Mouse (Mus musculus): Measurements from ENCODE around the gene Kcnk3. TPM values are rescaled to one million over a fixed set of nuclear protein-coding genes. Genes with fewer than 3 reads are reported as not detected.
A peak's percentile ranks its signal among the peaks of the same experiment; 100 is the strongest.

Kcnk3 gene
- total and polyA plus RNA-seq, 2 experiments from 2014 or later = 12.7 to 23.2 TPM

DNA sequence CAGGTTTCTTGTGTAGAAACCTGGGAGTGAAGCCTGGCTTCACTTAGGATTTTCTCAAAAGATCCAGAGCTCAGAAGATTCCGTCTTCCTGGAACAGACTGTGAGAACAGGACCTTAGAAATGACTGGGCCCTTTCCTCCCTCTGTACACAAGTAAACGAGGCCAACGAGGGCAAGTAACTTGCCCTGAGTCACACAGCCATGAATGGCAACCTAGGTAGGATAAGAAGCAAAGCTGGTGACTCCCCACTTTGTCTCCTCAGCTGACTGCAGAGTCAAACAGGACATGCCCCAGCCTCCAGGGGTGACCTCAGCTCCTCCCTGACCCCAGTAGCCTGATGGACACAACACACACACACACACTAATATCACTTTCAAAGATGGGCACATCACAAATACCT, 37.4 kb downstream of the Kcnk3 start:
- no peak overlapping the region for H3K9ac ChIP-seq (replicated peaks; ENCODE audit: low read length)
- no peak overlapping the region for H3K27ac ChIP-seq
- peaks cover 13% of the 10 kb centered on the region; the same call in 1 of the 2 replicates for H3K4me1 ChIP-seq (ENCODE audit: insufficient read depth, low read length)
- H3K36me3 ChIP-seq (ENCODE audit: insufficient read depth, low read length) = no peaks in the 10 kb centered on the region
- H3K4me2 ChIP-seq (ENCODE audit: low read depth, low read length) = no peak overlapping the region
- 76% methylated on average over 3 of the region's 3 CpGs for WGBS
- H3K4me3 ChIP-seq (ENCODE audit: low read length) = no peak overlapping the region
- no peaks in the 10 kb centered on the region for H3K9me3 ChIP-seq (ENCODE audit: low read length)
- ATAC-seq = no peak
- DNase-seq (ENCODE audit: low spot score) = no peak
- H3K27me3 ChIP-seq (ENCODE audit: insufficient read depth, low read length) = peaks cover 12% of the 10 kb centered on the region; the same call in 1 of the 2 replicates
- no peak for TF ChIP-seq CTCF (IDR thresholded peaks at IDR 0.05; ENCODE audit: low read depth)

DNA sequence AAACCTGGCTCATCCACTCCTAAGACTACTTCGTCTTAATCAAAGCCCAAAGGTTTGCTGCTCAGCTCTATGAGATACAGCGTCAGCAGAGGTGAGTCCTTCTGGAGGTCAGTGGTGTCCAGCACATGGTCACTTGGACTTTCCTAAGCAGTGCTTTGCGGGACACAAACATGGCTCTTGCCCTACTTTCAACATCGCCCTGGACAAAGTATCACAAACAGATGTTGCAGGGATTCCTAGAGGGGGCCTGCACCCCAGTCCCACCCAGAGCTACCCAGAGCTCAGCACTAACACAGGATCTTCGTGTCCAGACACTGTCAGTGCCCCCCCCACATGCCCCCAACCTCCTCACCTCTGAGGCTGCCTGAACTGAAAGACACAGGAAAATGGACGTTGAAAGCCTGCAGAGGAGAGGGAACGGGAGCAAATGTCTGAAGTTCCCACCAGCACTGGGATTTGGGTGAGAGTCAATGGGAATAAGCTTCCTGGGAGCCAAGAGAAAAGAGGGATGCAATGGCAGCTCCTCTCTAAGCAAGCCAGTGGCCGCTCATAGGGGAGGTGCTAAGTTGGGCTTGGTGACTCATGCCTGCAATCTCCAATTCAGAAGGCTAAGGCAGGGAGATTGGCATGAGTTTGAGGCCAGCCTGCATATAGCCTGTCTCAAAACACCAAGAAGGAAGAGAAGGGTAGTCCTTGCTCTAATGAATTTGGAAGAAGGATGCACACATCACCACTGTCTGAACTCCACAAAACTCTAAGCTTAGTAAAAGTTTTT, 38.5 kb downstream of the Kcnk3 start:
- ATAC-seq = no peak

DNA sequence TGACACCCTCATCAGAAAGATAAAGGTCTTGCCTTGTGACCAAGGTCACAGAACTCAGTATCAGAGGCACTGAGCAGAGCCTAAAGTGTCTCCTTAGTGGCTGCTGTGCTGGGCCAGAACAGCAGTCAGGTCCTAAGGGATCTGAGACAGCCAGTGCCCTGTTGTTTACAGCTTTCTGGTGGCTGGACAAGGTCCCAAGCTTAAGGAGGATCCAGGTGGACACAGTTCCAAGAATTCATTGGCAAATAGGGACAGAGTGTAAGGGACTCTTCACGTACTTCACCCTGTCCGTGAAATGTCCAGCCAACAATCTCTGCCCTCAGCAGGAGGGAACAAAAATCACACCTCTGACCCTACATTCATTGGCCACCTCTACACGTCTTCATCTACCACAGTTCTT, 40.5 kb downstream of the Kcnk3 start:
- H3K4me1 ChIP-seq (ENCODE audit: insufficient read depth, low read length) = no peaks in the 10 kb centered on the region
- no peak overlapping the region for H3K4me3 ChIP-seq (ENCODE audit: low read length)
- H3K27me3 ChIP-seq (ENCODE audit: insufficient read depth, low read length) = no peaks in the 10 kb centered on the region
- no peak for ATAC-seq
- no peak overlapping the region for H3K27ac ChIP-seq
- TF ChIP-seq CTCF (IDR thresholded peaks at IDR 0.05; ENCODE audit: low read depth) = no peak
- DNase-seq (ENCODE audit: low spot score) = no peak
- no peaks in the 10 kb centered on the region for H3K36me3 ChIP-seq (ENCODE audit: insufficient read depth, low read length)
- H3K9ac ChIP-seq (replicated peaks; ENCODE audit: low read length) = no peak overlapping the region
- 74% methylated on average over 3 of the region's 3 CpGs for WGBS
- H3K4me2 ChIP-seq (ENCODE audit: low read depth, low read length) = no peak overlapping the region
- no peaks in the 10 kb centered on the region for H3K9me3 ChIP-seq (ENCODE audit: low read length)

More for the DNA sequence above, 38.5 kb downstream of the Kcnk3 start:
- no peaks in the 10 kb centered on the region for H3K9me3 ChIP-seq (ENCODE audit: low read length)
- DNase-seq (ENCODE audit: low spot score) = no peak
- no peak overlapping the region for H3K4me2 ChIP-seq (ENCODE audit: low read depth, low read length)
- no peak overlapping the region for H3K4me3 ChIP-seq (ENCODE audit: low read length)
- no peaks in the 10 kb centered on the region for H3K36me3 ChIP-seq (ENCODE audit: insufficient read depth, low read length)
- WGBS = 85% methylated on average over 8 of the region's 8 CpGs
- no peak overlapping the region for H3K9ac ChIP-seq (replicated peaks; ENCODE audit: low read length)
- H3K4me1 ChIP-seq (ENCODE audit: insufficient read depth, low read length) = peaks cover 13% of the 10 kb centered on the region; the same call in 1 of the 2 replicates
- no peak overlapping the region for H3K27ac ChIP-seq
- no peak for TF ChIP-seq CTCF (IDR thresholded peaks at IDR 0.05; ENCODE audit: low read depth)
- H3K27me3 ChIP-seq (ENCODE audit: insufficient read depth, low read length) = peaks cover 4% of the 10 kb centered on the region; the same call in 1 of the 2 replicates

DNA sequence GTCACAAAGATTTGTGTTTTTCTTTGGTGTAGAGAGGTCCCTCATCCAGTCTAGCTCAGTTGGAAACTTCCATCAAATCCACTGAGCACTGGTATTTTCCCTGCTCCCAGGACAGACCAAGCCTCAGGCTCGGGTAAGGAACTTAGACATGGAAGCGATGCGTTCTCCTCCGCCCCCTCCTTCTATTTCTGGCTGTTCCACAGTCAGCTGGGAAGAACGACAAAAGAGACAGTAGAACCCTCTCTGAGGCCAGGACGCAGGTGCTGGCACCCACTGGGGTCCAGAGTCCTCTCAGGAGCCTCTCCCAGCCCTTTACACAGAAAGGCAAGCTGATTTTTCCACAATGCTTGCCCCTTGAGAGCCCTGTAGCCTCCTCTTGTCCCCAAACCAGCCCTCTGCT, 42.4 kb downstream of the Kcnk3 start:
- Histone ChIP-seq H3K27ac (no peak overlapping the region), H3K4me1 (ENCODE audit: insufficient read depth, low read length) (no peaks in the 10 kb centered on the region), H3K4me3 (ENCODE audit: low read length) (no peak overlapping the region), H3K4me2 (ENCODE audit: low read depth, low read length) (no peak overlapping the region), H3K9ac (replicated peaks; ENCODE audit: low read length) (no peak overlapping the region), H3K27me3 (ENCODE audit: insufficient read depth, low read length) (no peaks in the 10 kb centered on the region), H3K9me3 (ENCODE audit: low read length) (no peaks in the 10 kb centered on the region), H3K36me3 (ENCODE audit: insufficient read depth, low read length) (no peaks in the 10 kb centered on the region)
- TF ChIP-seq CTCF (IDR thresholded peaks at IDR 0.05; ENCODE audit: low read depth) = no peak
- 74% methylated on average over 6 of the region's 6 CpGs for WGBS
- DNase-seq (ENCODE audit: low spot score) (no peak), ATAC-seq (no peak)

DNA sequence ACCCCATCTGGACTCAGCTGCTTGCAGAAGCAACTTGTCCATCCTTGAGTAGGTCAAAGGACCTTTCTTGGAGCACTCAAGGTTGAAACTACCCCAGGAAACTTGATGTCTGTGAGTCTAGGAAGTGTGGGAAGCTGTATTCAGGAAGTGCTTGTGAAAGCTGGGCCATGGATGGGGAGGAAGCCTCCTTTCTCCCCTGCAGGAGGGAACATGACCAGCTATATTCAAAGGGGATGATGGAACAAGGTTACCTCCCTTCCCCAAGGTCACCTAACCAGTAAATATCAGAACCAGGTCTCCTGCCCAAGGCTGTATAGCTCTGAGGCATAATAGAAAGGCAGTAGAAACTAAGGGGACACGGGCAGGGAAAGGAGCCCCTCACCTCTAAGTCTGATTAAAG, 44.2 kb downstream of the Kcnk3 start:
- DNase-seq (ENCODE audit: low spot score) (no peak), ATAC-seq (no peak)
- WGBS = 71% methylated on average over 1 of the region's 1 CpGs
- no peak for TF ChIP-seq CTCF (IDR thresholded peaks at IDR 0.05; ENCODE audit: low read depth)
- no peak overlapping the region for H3K4me3 ChIP-seq (ENCODE audit: low read length)
- no peaks in the 10 kb centered on the region for H3K27me3 ChIP-seq (ENCODE audit: insufficient read depth, low read length)
- no peaks in the 10 kb centered on the region for H3K36me3 ChIP-seq (ENCODE audit: insufficient read depth, low read length)
- no peaks in the 10 kb centered on the region for H3K9me3 ChIP-seq (ENCODE audit: low read length)
- no peak overlapping the region for H3K27ac ChIP-seq
- no peak overlapping the region for H3K9ac ChIP-seq (replicated peaks; ENCODE audit: low read length)
- no peaks in the 10 kb centered on the region for H3K4me1 ChIP-seq (ENCODE audit: insufficient read depth, low read length)
- H3K4me2 ChIP-seq (ENCODE audit: low read depth, low read length) = no peak overlapping the region

DNA sequence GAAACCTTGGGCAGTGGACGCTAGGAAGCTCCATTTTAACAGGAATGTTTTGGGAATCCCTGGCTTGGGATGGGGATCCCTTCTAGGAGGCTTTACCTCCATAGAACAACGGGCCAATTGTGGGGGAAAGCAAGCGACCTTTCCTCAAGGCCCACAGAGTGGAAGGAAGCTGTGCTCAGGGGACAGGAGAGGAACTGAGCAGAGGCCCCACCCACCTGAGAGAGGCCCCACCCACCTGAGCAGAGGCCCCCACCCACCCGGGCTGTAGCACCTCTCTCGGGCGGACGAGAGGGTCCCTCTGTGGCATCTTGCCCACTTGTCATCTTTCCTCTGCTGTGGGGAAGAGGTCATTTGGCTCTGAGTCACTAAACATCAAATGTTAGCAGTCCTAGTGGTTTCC, 49.0 kb downstream of the Kcnk3 start:
- Histone ChIP-seq H3K9ac (replicated peaks; ENCODE audit: low read length) (no peak overlapping the region), H3K4me3 (ENCODE audit: low read length) (no peak overlapping the region), H3K9me3 (ENCODE audit: low read length) (no peaks in the 10 kb centered on the region), H3K27ac (no peak overlapping the region), H3K4me2 (ENCODE audit: low read depth, low read length) (no peak overlapping the region), H3K36me3 (ENCODE audit: insufficient read depth, low read length) (no peaks in the 10 kb centered on the region), H3K27me3 (ENCODE audit: insufficient read depth, low read length) (no peaks in the 10 kb centered on the region), H3K4me1 (ENCODE audit: insufficient read depth, low read length) (no peaks in the 10 kb centered on the region)
- WGBS = 36% methylated on average over 7 of the region's 7 CpGs
- DNase-seq (ENCODE audit: low spot score) = no peak
- TF ChIP-seq CTCF (IDR thresholded peaks at IDR 0.05; ENCODE audit: low read depth) = no peak
- ATAC-seq = no peak

DNA sequence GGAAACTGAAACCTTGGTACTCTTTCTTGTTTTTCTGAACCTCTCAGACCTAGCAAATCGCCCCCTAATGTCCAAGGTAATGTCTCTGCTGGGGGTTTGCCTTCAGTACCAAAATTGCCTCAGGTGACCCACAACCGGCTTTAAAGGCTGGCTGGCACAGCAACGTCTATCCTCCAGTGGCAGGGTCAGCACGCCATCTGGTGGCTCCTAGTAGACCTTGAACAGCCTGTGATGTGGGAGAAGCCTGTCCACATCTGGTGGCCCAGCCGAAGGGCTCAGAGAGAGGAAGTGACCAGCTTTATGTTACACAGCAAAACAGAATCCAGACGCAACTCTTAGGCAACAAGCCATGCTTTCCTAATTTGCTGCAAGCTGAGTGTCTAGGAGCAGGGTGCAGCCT, 50.1 kb downstream of the Kcnk3 start:
- Histone ChIP-seq H3K27me3 (ENCODE audit: insufficient read depth, low read length) (no peaks in the 10 kb centered on the region), H3K4me1 (ENCODE audit: insufficient read depth, low read length) (no peaks in the 10 kb centered on the region), H3K4me2 (ENCODE audit: low read depth, low read length) (no peak overlapping the region), H3K9ac (replicated peaks; ENCODE audit: low read length) (no peak overlapping the region), H3K9me3 (ENCODE audit: low read length) (no peaks in the 10 kb centered on the region), H3K27ac (no peak overlapping the region), H3K4me3 (ENCODE audit: low read length) (no peak overlapping the region), H3K36me3 (ENCODE audit: insufficient read depth, low read length) (no peaks in the 10 kb centered on the region)
- TF ChIP-seq CTCF (IDR thresholded peaks at IDR 0.05; ENCODE audit: low read depth) = peak; percentile 95
- peak; percentile 81 for ATAC-seq
- 7% methylated on average over 6 of the region's 6 CpGs for WGBS
- DNase-seq (ENCODE audit: low spot score) = peak; percentile 90

Data from hindbrain, postnatal 0 days (tissue).